Mouse (Mus musculus) urinary bladder, postnatal 10 days (tissue): ENCODE measurements around the gene Kbtbd8.

Source experiments
- DNase-seq: peaks from one replicate; pipeline ENCODE4 v3.0.0; 2022; ENCODE audit warnings: low spot score

The Kbtbd8 gene

DNA sequence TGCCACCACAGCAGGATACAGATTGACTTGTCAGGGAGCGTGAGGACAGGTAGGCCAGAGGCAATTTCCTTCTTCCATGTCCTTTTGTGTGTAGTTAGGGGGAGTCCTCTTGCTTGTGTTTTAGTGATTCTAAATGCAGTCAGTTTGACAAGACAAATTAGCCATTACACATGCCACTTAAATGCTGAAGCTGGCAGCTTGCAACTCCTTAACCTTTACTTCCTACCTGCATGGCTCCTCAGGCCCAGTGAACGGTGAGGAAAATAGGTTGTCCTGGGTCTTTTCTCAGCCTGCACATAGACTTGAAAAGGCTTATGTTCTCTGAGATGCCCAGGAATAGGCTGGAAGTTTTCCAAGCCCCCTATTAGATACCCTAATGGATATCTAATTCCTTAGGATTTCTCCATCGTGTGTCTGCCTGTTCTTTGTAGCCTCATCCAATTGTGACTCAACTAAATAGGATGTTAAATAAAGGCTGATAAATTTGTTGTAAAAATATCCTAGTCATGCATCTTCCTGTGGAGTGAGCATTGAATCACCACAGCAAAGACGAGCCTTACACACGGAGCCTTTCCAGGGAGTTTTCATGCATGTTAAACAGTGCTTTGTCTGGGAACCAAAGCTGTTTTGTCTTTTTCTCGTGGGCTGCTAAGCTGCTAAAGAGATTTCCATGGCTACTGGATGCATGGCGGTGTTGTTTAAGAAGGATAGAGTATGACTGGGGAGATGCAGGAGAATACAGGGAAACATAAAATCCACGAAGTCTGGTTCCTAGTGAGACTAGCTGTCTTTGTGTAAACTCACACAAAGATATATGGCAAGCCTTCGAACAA lies 57.5 kb downstream of the Kbtbd8 start:
- DNase-seq, result no peak
